Comparison of ENCODE assay signal across 8 mouse cellular contexts in genomic region chr3:90508950-90509746, GRCm38 (mm10). TPM values are rescaled to one million over a fixed set of nuclear protein-coding genes. Genes with fewer than 3 reads are reported as not detected.
A peak's percentile ranks its signal among the peaks of the same experiment; 100 is the strongest.
DNase-seq lines count a peak whose midpoint lies in the region; ATAC-seq and TF ChIP-seq lines count a peak whose summit lies in the region.

Gene Chtop (minus strand): TSS chr3:90509498.

- peak within 1 kb of the TSS; percentile 90 for H3K4me3 ChIP-seq in G1E (ENCODE audit: low read depth, low read length)
- H3K4me3 ChIP-seq in forebrain, embryonic 16.5 days (replicated peaks; ENCODE audit: low read length): peak within 1 kb of the TSS; percentile 99
- peak within 1 kb of the TSS; percentile 93 for H3K4me3 ChIP-seq in layer of hippocampus, adult 2 months
- H3K4me3 ChIP-seq in lung, embryonic 14.5 days (ENCODE audit: low read depth, low read length): peak within 1 kb of the TSS; percentile 89
- peak within 1 kb of the TSS; percentile 99 for H3K4me3 ChIP-seq in olfactory bulb, adult 2 months (ENCODE audit: insufficient read depth, low read depth, low read length)
- peak within 1 kb of the TSS; percentile 95 for H3K4me3 ChIP-seq in thymus, adult 2 months (ENCODE audit: control insufficient read depth, insufficient read depth, low read length)

- no peaks in the 10 kb centered on the region for H3K9me3 ChIP-seq in G1E (replicated peaks)
- H3K9me3 ChIP-seq in forebrain, embryonic 16.5 days (ENCODE audit: control insufficient read depth, low read length): no peaks in the 10 kb centered on the region
- no peaks in the 10 kb centered on the region for H3K9me3 ChIP-seq in lung, embryonic 14.5 days (ENCODE audit: low read depth, low read length)

- no peak for TF ChIP-seq CTCF in G1E (IDR thresholded peaks at IDR 0.05; ENCODE audit: low read depth, low read length)
- no peak for TF ChIP-seq CTCF in layer of hippocampus, adult 2 months (conservative IDR thresholded peaks at IDR 0.05)
- no peak for TF ChIP-seq CTCF in lung, embryonic 14.5 days (IDR thresholded peaks at IDR 0.05; ENCODE audit: low read depth)
- TF ChIP-seq CTCF in olfactory bulb, adult 2 months (IDR thresholded peaks at IDR 0.05; ENCODE audit: insufficient read depth, low read depth, low read length): no peak
- 0 out of 2 replicates have a peak, but pooled peaks have one; percentile 14 for TF ChIP-seq CTCF in thymus, adult 2 months (IDR thresholded peaks at IDR 0.05; ENCODE audit: borderline replicate concordance, control insufficient read depth, extremely low read depth, insufficient read depth, low read length, poor library complexity)

- peak within 1 kb of the TSS; percentile 61 for H3K4me2 ChIP-seq in forebrain, embryonic 16.5 days (ENCODE audit: low read length)
- peak within 1 kb of the TSS; percentile 89 for H3K4me2 ChIP-seq in lung, embryonic 14.5 days

- DNase-seq in G1E (ENCODE audit: low spot score): peak; percentile 88
- DNase-seq in cerebellum, adult 18-20 months: peak; percentile 98 to 99
- peak; percentile 99 to 100 for DNase-seq in heart, postnatal 36 days
- DNase-seq in layer of hippocampus, adult 2 months (ENCODE audit: low spot score in 2 of 2): peak; percentile 98 to 99
- DNase-seq in lung, embryonic 14.5 days: peak; percentile 100
- DNase-seq in thymus, adult 2 months: peak; percentile 99

- H3K27me3 ChIP-seq in G1E (ENCODE audit: insufficient read depth, low read length): no peaks in the 10 kb centered on the region
- H3K27me3 ChIP-seq in forebrain, embryonic 16.5 days (replicated peaks; ENCODE audit: control insufficient read depth, insufficient read depth, low read length): peaks cover 5% of the 10 kb centered on the region
- no peaks in the 10 kb centered on the region; the same call in 1 of the 2 replicates for H3K27me3 ChIP-seq in lung, embryonic 14.5 days (ENCODE audit: insufficient read depth, low read length)
- no peaks in the 10 kb centered on the region for H3K27me3 ChIP-seq in thymus, adult 2 months (ENCODE audit: control insufficient read depth, insufficient read depth, low read length)

- H3K9ac ChIP-seq in forebrain, embryonic 16.5 days (replicated peaks; ENCODE audit: low read depth, low read length): peak within 1 kb of the TSS; percentile 99
- H3K9ac ChIP-seq in lung, embryonic 14.5 days: peak within 1 kb of the TSS; percentile 97

- H3K36me3 ChIP-seq in G1E (replicated peaks): peaks cover 55% of the 10 kb centered on the region
- peaks cover 22% of the 10 kb centered on the region for H3K36me3 ChIP-seq in forebrain, embryonic 16.5 days (ENCODE audit: control insufficient read depth, insufficient read depth)
- peaks cover 37% of the 10 kb centered on the region for H3K36me3 ChIP-seq in lung, embryonic 14.5 days (ENCODE audit: insufficient read depth)
- peaks cover 29% of the 10 kb centered on the region for H3K36me3 ChIP-seq in thymus, adult 2 months (ENCODE audit: control insufficient read depth, insufficient read depth, low read length)

- WGBS in forebrain, embryonic 16.5 days: under 1% methylated on average over 66 of the region's 66 CpGs
- WGBS in lung, embryonic 14.5 days: under 1% methylated on average over 66 of the region's 66 CpGs
- under 1% methylated on average over 66 of the region's 66 CpGs for WGBS in olfactory bulb, adult 2 months
- WGBS in thymus, adult 2 months: under 1% methylated on average over 66 of the region's 66 CpGs

- TF ChIP-seq POLR2A in olfactory bulb, adult 2 months (IDR thresholded peaks at IDR 0.05; ENCODE audit: insufficient read depth, low read depth, low read length): no peak
- peak; percentile 53 for TF ChIP-seq POLR2A in thymus, adult 2 months (IDR thresholded peaks at IDR 0.05; ENCODE audit: control insufficient read depth, extremely low read depth, insufficient read depth, low read length, poor library complexity)

- intact Hi-C loops in heart, postnatal 36 days (cut with DNase I): loop anchor here (2.0 kb wide), 1 partner anchor 18 kb away; the partner anchor contains the start of gene Snapin

- peaks cover 37% of the 10 kb centered on the region for H3K4me1 ChIP-seq in G1E (ENCODE audit: insufficient read depth, low read depth, low read length)
- H3K4me1 ChIP-seq in forebrain, embryonic 16.5 days (replicated peaks; ENCODE audit: control insufficient read depth, insufficient read depth, low read length): peaks cover 18% of the 10 kb centered on the region
- peaks cover 10% of the 10 kb centered on the region for H3K4me1 ChIP-seq in lung, embryonic 14.5 days (ENCODE audit: insufficient read depth)
- H3K4me1 ChIP-seq in olfactory bulb, adult 2 months (ENCODE audit: control insufficient read depth, insufficient read depth, low read length): peaks cover 9% of the 10 kb centered on the region
- H3K4me1 ChIP-seq in thymus, adult 2 months (replicated peaks; ENCODE audit: control insufficient read depth, insufficient read depth, low read length): peaks cover 6% of the 10 kb centered on the region; the same call in 1 of the 2 replicates

- ATAC-seq in G1E (ENCODE audit: extremely low read depth, insufficient number of reproducible peaks, low FRiP score, poor library complexity, severe bottlenecking): peak; percentile 94
- ATAC-seq in forebrain, embryonic 16.5 days: peak; percentile 93
- peak; percentile 91 for ATAC-seq in lung, embryonic 14.5 days (ENCODE audit: insufficient read depth)

- H3K27ac ChIP-seq in forebrain, embryonic 16.5 days (ENCODE audit: low read length): peak within 1 kb of the TSS; percentile 95
- peak within 1 kb of the TSS; percentile 98 for H3K27ac ChIP-seq in layer of hippocampus, adult 2 months
- H3K27ac ChIP-seq in lung, embryonic 14.5 days (ENCODE audit: low read depth): peak within 1 kb of the TSS; percentile 94
- H3K27ac ChIP-seq in olfactory bulb, adult 2 months (ENCODE audit: insufficient read depth, low read depth, low read length): peak within 1 kb of the TSS; percentile 88
- peak within 1 kb of the TSS; percentile 19; the same call in 1 of the 2 replicates for H3K27ac ChIP-seq in thymus, adult 2 months (ENCODE audit: control insufficient read depth, insufficient read depth, low read length)

RNA-seq across cellular contexts. Expression of gene Chtop, which starts in this region (rescaled TPM):
- 78.6 and 89.8 TPM in 2 replicates for total RNA-seq in G1E (2014; fragmentation: Nextera tagmentation)
- 133 and 135 TPM in 2 replicates for total RNA-seq in G1E (2017)
- polyA plus RNA-seq in G1E (2012): 97.0 and 110 TPM in 2 replicates
- 202 and 220 TPM in 2 replicates for polyA plus RNA-seq in forebrain, embryonic 16.5 days (2015; fragmentation: Nextera tagmentation; extraction: Ambion mirVana)
- 100 to 1,000 TPM in 1 of 2 experiments, 10 to 100 TPM in 1; 92.7 to 106 TPM for total RNA-seq in heart, postnatal 36 days (2021)
- total RNA-seq in layer of hippocampus, adult 2 months (2021): 100 to 1,000 TPM; 152 to 153 TPM
- polyA plus RNA-seq in lung, embryonic 14.5 days (2014; fragmentation: Nextera tagmentation; extraction: Ambion mirVana): 103 and 109 TPM in 2 replicates
- 401 TPM in 1 of 2 replicates, not detected in the other for polyA plus RNA-seq in olfactory bulb, adult 2 months (2012; ENCODE audit: insufficient read depth, insufficient read length, low replicate concordance, missing spikeins)
- polyA plus RNA-seq in thymus, adult 2 months (2012; rRNA removed): 91.0 and 94.5 TPM in 2 replicates

Comparison
In these comparisons a context has a peak if more than half of its experiments do, and no peak if none do; other contexts are left out.
1. Peak in every context shown above with its lines: DNase-seq, ATAC-seq, H3K4me3 ChIP-seq and H3K27ac ChIP-seq.
2. H3K27ac ChIP-seq: peak in every context shown above with its lines; median percentile 98 in layer of hippocampus, adult 2 months; 95 in forebrain, embryonic 16.5 days; 94 in lung, embryonic 14.5 days; 88 in olfactory bulb, adult 2 months; 19 in thymus, adult 2 months.